Mouse (Mus musculus): ENCODE data around the gene Serpinb1b. TPM values are rescaled to one million over a fixed set of nuclear protein-coding genes. Genes with fewer than 3 reads are reported as not detected.

Serpinb1b gene
- polyA plus RNA-seq, 1 experiment from 2014 or later, result 3.5 TPM

- no peaks in the 10 kb centered on the region for H3K4me1 ChIP-seq (replicated peaks)
- H3K9me3 ChIP-seq, result no peaks in the 10 kb centered on the region
- H3K36me3 ChIP-seq, result no peaks in the 10 kb centered on the region
- H3K27me3 ChIP-seq (ENCODE audit: insufficient read depth, poor library complexity, severe bottlenecking), result no peaks in the 10 kb centered on the region
- H3K27ac ChIP-seq, result no peak overlapping the region
- no peak for DNase-seq (ENCODE audit: low spot score)
- 88% methylated on average over 3 of the region's 3 CpGs for WGBS
- H3K4me3 ChIP-seq, result no peak overlapping the region
Measured at GRCm38 (mm10) chr13:33076247-33076646, 2.1 kb upstream of the Serpinb1b start.

GRCm38 (mm10) chr13:33077026-33077685, 1.2 kb upstream of the Serpinb1b start:
- Histone ChIP-seq H3K4me1 (replicated peaks) (no peaks in the 10 kb centered on the region), H3K27me3 (ENCODE audit: insufficient read depth, poor library complexity, severe bottlenecking) (no peaks in the 10 kb centered on the region), H3K9me3 (no peaks in the 10 kb centered on the region), H3K36me3 (no peaks in the 10 kb centered on the region), H3K4me3 (no peak overlapping the region), H3K27ac (no peak overlapping the region)
- WGBS, result 90% methylated on average over 10 of the region's 10 CpGs
- DNase-seq (ENCODE audit: low spot score), result no peak

- WGBS, result 28% methylated on average over 6 of the region's 6 CpGs
- no peak overlapping the region for H3K4me3 ChIP-seq
- no peak for DNase-seq (ENCODE audit: low spot score)
Measured at GRCm38 (mm10) chr13:33079391-33079790, 1.0 kb downstream of the Serpinb1b start.

GRCm38 (mm10) chr13:33080356-33080755, 2.0 kb downstream of the Serpinb1b start:
- no peaks in the 10 kb centered on the region for H3K36me3 ChIP-seq
- no peak overlapping the region for H3K4me3 ChIP-seq
- 0 out of 2 replicates have a peak, but pooled peaks cover under 1% of the 10 kb centered on the region for H3K4me1 ChIP-seq (replicated peaks)
- WGBS, result 16% methylated on average over 3 of the region's 3 CpGs
- H3K27ac ChIP-seq, result no peak overlapping the region
- no peaks in the 10 kb centered on the region for H3K27me3 ChIP-seq (ENCODE audit: insufficient read depth, poor library complexity, severe bottlenecking)
- no peak for DNase-seq (ENCODE audit: low spot score)
- H3K9me3 ChIP-seq, result no peaks in the 10 kb centered on the region

More at GRCm38 (mm10) chr13:33079391-33079790, 1.0 kb downstream of the Serpinb1b start:
- Histone ChIP-seq H3K9me3 (no peaks in the 10 kb centered on the region), H3K27me3 (ENCODE audit: insufficient read depth, poor library complexity, severe bottlenecking) (no peaks in the 10 kb centered on the region), H3K4me1 (replicated peaks) (no peaks in the 10 kb centered on the region), H3K27ac (no peak overlapping the region), H3K36me3 (no peaks in the 10 kb centered on the region)

- H3K27me3 ChIP-seq (ENCODE audit: insufficient read depth, poor library complexity, severe bottlenecking), result no peaks in the 10 kb centered on the region
- no peak overlapping the region for H3K27ac ChIP-seq
- WGBS, result 70% methylated on average over 2 of the region's 2 CpGs
- H3K4me1 ChIP-seq (replicated peaks), result 0 out of 2 replicates have a peak, but pooled peaks cover 4% of the 10 kb centered on the region
- peaks cover 4% of the 10 kb centered on the region; the same call in 1 of the 2 replicates for H3K9me3 ChIP-seq
- no peak for DNase-seq (ENCODE audit: low spot score)
- no peak overlapping the region for H3K4me3 ChIP-seq
- H3K36me3 ChIP-seq, result no peaks in the 10 kb centered on the region
Measured at GRCm38 (mm10) chr13:33083834-33084233, 5.5 kb downstream of the Serpinb1b start.

GRCm38 (mm10) chr13:33084975-33085694, 6.8 kb downstream of the Serpinb1b start:
- Histone ChIP-seq H3K4me3 (no peak overlapping the region), H3K27ac (no peak overlapping the region), H3K4me1 (replicated peaks) (0 out of 2 replicates have a peak, but pooled peaks cover 4% of the 10 kb centered on the region), H3K36me3 (no peaks in the 10 kb centered on the region), H3K27me3 (ENCODE audit: insufficient read depth, poor library complexity, severe bottlenecking) (no peaks in the 10 kb centered on the region), H3K9me3 (peaks cover 6% of the 10 kb centered on the region; the same call in 1 of the 2 replicates)
- DNase-seq (ENCODE audit: low spot score), result no peak
- 78% methylated on average over 5 of the region's 5 CpGs for WGBS

GRCm38 (mm10) chr13:33085695-33086432, 7.5 kb downstream of the Serpinb1b start:
- Histone ChIP-seq H3K27me3 (ENCODE audit: insufficient read depth, poor library complexity, severe bottlenecking) (no peaks in the 10 kb centered on the region), H3K4me3 (no peak overlapping the region), H3K27ac (no peak overlapping the region), H3K36me3 (no peaks in the 10 kb centered on the region), H3K4me1 (replicated peaks) (0 out of 2 replicates have a peak, but pooled peaks cover 4% of the 10 kb centered on the region), H3K9me3 (peaks cover 6% of the 10 kb centered on the region; the same call in 1 of the 2 replicates)
- no peak for DNase-seq (ENCODE audit: low spot score)

- Histone ChIP-seq H3K4me3 (no peak overlapping the region), H3K9me3 (peaks cover 6% of the 10 kb centered on the region; the same call in 1 of the 2 replicates), H3K27ac (no peak overlapping the region), H3K4me1 (replicated peaks) (0 out of 2 replicates have a peak, but pooled peaks cover 4% of the 10 kb centered on the region), H3K27me3 (ENCODE audit: insufficient read depth, poor library complexity, severe bottlenecking) (no peaks in the 10 kb centered on the region), H3K36me3 (no peaks in the 10 kb centered on the region)
- WGBS, result 89% methylated on average over 3 of the region's 3 CpGs
- DNase-seq (ENCODE audit: low spot score), result no peak
Measured at GRCm38 (mm10) chr13:33089566-33089965, 11.2 kb downstream of the Serpinb1b start.

GRCm38 (mm10) chr13:33090546-33090945, 12.2 kb downstream of the Serpinb1b start:
- DNase-seq (ENCODE audit: low spot score), result no peak
- Histone ChIP-seq H3K9me3 (peaks cover 6% of the 10 kb centered on the region; the same call in 1 of the 2 replicates), H3K4me1 (replicated peaks) (0 out of 2 replicates have a peak, but pooled peaks cover 2% of the 10 kb centered on the region), H3K27me3 (ENCODE audit: insufficient read depth, poor library complexity, severe bottlenecking) (no peaks in the 10 kb centered on the region), H3K36me3 (no peaks in the 10 kb centered on the region), H3K4me3 (no peak overlapping the region), H3K27ac (no peak overlapping the region)
- WGBS, result 73% methylated on average over 1 of the region's 1 CpGs

- Histone ChIP-seq H3K9me3 (peaks cover 6% of the 10 kb centered on the region; the same call in 1 of the 2 replicates), H3K36me3 (no peaks in the 10 kb centered on the region), H3K4me1 (replicated peaks) (no peaks in the 10 kb centered on the region), H3K27me3 (ENCODE audit: insufficient read depth, poor library complexity, severe bottlenecking) (no peaks in the 10 kb centered on the region), H3K27ac (no peak overlapping the region), H3K4me3 (no peak overlapping the region)
- 77% methylated on average over 1 of the region's 1 CpGs for WGBS
- DNase-seq (ENCODE audit: low spot score), result no peak
Measured at GRCm38 (mm10) chr13:33091306-33091705, 12.9 kb downstream of the Serpinb1b start.

- Histone ChIP-seq H3K27ac (no peak overlapping the region), H3K9me3 (no peaks in the 10 kb centered on the region), H3K4me3 (no peak overlapping the region), H3K27me3 (ENCODE audit: insufficient read depth, poor library complexity, severe bottlenecking) (no peaks in the 10 kb centered on the region), H3K4me1 (replicated peaks) (no peaks in the 10 kb centered on the region), H3K36me3 (no peaks in the 10 kb centered on the region)
- WGBS, result 88% methylated on average over 1 of the region's 1 CpGs
- no peak for DNase-seq (ENCODE audit: low spot score)
Measured at GRCm38 (mm10) chr13:33095575-33095974, 17.2 kb downstream of the Serpinb1b start.

GRCm38 (mm10) chr13:33105626-33106025, 27.3 kb downstream of the Serpinb1b start:
- Histone ChIP-seq H3K27ac (no peak overlapping the region), H3K36me3 (no peaks in the 10 kb centered on the region), H3K4me1 (replicated peaks) (no peaks in the 10 kb centered on the region), H3K27me3 (ENCODE audit: insufficient read depth, poor library complexity, severe bottlenecking) (no peaks in the 10 kb centered on the region), H3K4me3 (no peak overlapping the region), H3K9me3 (peaks cover 7% of the 10 kb centered on the region)
- no peak for DNase-seq (ENCODE audit: low spot score)

All from hindbrain, embryonic 10.5 days (tissue).